Mouse (Mus musculus) heart, adult 2 months (tissue): ENCODE measurements around the gene Myl10. TPM values are rescaled to one million over a fixed set of nuclear protein-coding genes. Genes with fewer than 3 reads are reported as not detected.
"Not testable (repeated sequence)": the region's sequence is repeated elsewhere in the genome, so short reads cannot be mapped to it uniquely, and the experiment has no call there.

Source experiments
- DNase-seq, 2 experiments: peaks; one replicate each; pipeline ENCODE4 v3.0.0; 2021
- H3K27ac ChIP-seq: fragments of 200-600 bp; 2 replicates; pipeline ENCODE4 v1.8.1; 2022
- H3K27me3 ChIP-seq: fragments of 200-500 bp; 2 replicates; pipeline ENCODE4 v1.6.1; 2012; ENCODE audit warnings: mild to moderate bottlenecking, low read length, inconsistent platforms, mixed read lengths; ENCODE audit not compliant: control insufficient read depth, insufficient read depth
- H3K36me3 ChIP-seq: fragments of 200-500 bp; 2 replicates; pipeline ENCODE4 v1.6.1; 2012; ENCODE audit warnings: low read length, inconsistent platforms; ENCODE audit not compliant: control insufficient read depth, insufficient read depth
- H3K4me1 ChIP-seq: fragments of 200-500 bp; 2 replicates; pipeline ENCODE4 v1.6.1; 2011; ENCODE audit warnings: low read length; ENCODE audit not compliant: control insufficient read depth, insufficient read depth
- H3K4me3 ChIP-seq: fragments of 200-600 bp; 2 replicates; pipeline ENCODE4 v1.8.1; 2022
- H3K79me2 ChIP-seq: fragments of 200-500 bp; replicated peaks from 2 replicates; pipeline ENCODE4 v1.6.1; 2012; ENCODE audit warnings: mild to moderate bottlenecking, inconsistent platforms, low read length, moderate library complexity, mixed read lengths; ENCODE audit not compliant: control insufficient read depth, insufficient read depth
- H3K9ac ChIP-seq: fragments of 200-500 bp; 2 replicates; pipeline ENCODE4 v1.6.1; 2012; ENCODE audit warnings: low read depth, mild to moderate bottlenecking, control low read depth, inconsistent platforms, low read length, mixed read lengths
- CTCF ChIP-seq: fragments of 200-600 bp; IDR thresholded peaks from 2 replicates; pipeline ENCODE4 v1.8.1; 2022; ENCODE audit warnings: antibody characterized with exemption, mild to moderate bottlenecking, moderate library complexity
- EP300 ChIP-seq: fragments of 200-500 bp; IDR thresholded peaks from 2 replicates; pipeline ENCODE4 v1.6.1; 2011; ENCODE audit warnings: low read depth, low read length, control low read depth; ENCODE audit not compliant: insufficient read depth
- POLR2A ChIP-seq: fragments of 200-500 bp; IDR thresholded peaks from 2 replicates; pipeline ENCODE4 v1.6.1; 2011; ENCODE audit warnings: mild to moderate bottlenecking, low read depth, low read length, control low read depth; ENCODE audit not compliant: insufficient read depth
- WGBS: fragments of 180-500 bp; shearing (Covaris S2); methylation state at CpG from one replicate; pipeline ENCODE4 v1.1.7; 2018; 5-methylcytosine and 5-hydroxymethylcytosine counted together
- intact Hi-C: fragments of 180-260 bp; cut with DNase I; formaldehyde crosslinking; loops from one replicate; pipeline ENCODE4 v1.15.1; 2025
- long read RNA-seq: library from polyadenylated mRNA; stranded (forward); transcript quantifications from one replicate; pipeline ENCODE4 v2.0.0, GENCODE M21; 2021
- polyA plus RNA-seq: library from polyadenylated mRNA; depleted of rRNA; stranded (reverse); fragments of >200 nt; gene quantifications from 2 replicates; pipeline ENCODE4 v1.2.3, GENCODE M21; 2012; rRNA removed
- total RNA-seq, 2 experiments: library from RNA; stranded (reverse); gene quantifications; 2 replicates each; pipeline ENCODE4 v1.2.3; 2021

The Myl10 gene
- total RNA-seq (not detected), polyA plus RNA-seq (not detected in 2 replicates)
- long read RNA-seq: 0 reads

DNA sequence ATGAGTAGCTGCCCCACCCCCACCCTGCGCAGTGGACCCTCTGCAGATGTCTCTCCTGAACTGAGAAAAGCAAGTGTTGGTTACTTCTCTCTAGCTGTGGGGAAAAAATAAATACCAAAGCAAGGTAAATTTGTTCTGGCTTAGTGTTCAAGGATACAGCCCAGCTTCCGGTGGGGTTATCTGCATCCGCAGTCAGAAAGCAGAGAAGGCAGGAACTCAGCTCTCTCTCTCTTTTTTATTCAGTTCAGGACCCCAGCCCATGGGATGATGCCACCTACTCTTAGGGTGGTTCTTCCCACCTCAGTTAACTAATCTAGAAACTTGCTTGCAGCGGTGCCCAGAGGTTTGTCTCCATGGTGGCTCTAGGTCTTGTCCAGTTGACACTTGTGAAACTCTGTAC lies at the start of gene Myl10:
Myl10 (plus strand) TSS at position 363 of the 400 bp plus-strand sequence.
- H3K4me1 ChIP-seq: no peaks in the 10 kb centered on the region
- TF ChIP-seq CTCF (no peak), POLR2A (no peak), EP300 (no peak)
- no peak within 1 kb of the TSS for H3K27ac ChIP-seq
- H3K79me2 ChIP-seq: no peaks in the 10 kb centered on the region
- 74% methylated on average over 4 of the region's 4 CpGs for WGBS
- no peak for DNase-seq
- no peaks in the 10 kb centered on the region for H3K27me3 ChIP-seq
- intact Hi-C loops: no loop called here
- no peak within 1 kb of the TSS for H3K9ac ChIP-seq
- H3K4me3 ChIP-seq: no peak within 1 kb of the TSS
- H3K36me3 ChIP-seq: no peaks in the 10 kb centered on the region

DNA sequence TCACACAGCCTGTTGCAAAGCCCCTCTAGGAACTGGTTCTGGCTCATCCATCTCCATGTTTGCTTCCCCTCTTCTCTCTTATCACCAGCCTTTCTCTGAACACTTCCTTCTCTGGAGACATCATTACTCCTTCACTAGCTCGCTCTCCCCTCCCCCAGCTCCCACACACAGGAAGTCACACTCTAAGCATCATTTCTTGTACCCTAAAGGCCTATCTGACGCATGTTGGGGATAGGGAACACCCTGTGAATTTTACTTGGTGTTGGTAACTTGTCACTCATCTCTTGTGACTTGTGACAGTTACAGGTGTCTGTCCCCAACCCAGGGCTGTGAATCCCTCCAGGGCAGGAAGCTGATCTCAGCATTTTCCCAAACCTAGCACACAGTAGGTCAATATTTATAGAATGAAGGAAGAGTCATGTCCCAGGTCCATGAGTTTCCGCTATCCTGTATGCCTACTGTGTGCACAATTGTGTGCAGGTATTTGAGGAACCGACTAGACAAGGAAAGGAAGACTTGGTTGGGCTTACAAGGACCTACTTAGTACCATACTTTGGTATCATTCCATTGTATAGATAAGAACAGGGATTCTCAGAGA lies 46.1 kb upstream of the Myl10 start:
- no peaks in the 10 kb centered on the region for H3K4me1 ChIP-seq
- no peak overlapping the region for H3K9ac ChIP-seq
- TF ChIP-seq POLR2A (no peak), EP300 (no peak), CTCF (no peak)
- intact Hi-C loops: no loop called here
- no peak for DNase-seq
- no peaks in the 10 kb centered on the region for H3K36me3 ChIP-seq
- no peak overlapping the region for H3K4me3 ChIP-seq
- WGBS: 65% methylated on average over 4 of the region's 4 CpGs
- no peaks in the 10 kb centered on the region; the same call in 1 of the 2 replicates for H3K27me3 ChIP-seq
- no peak overlapping the region for H3K27ac ChIP-seq
- H3K79me2 ChIP-seq: no peaks in the 10 kb centered on the region

GRCm38 (mm10) chr5:136649071-136649470 lies 43.9 kb upstream of the Myl10 start:
- DNase-seq: no peak
- WGBS: 45% methylated on average over 5 of the region's 5 CpGs

DNA sequence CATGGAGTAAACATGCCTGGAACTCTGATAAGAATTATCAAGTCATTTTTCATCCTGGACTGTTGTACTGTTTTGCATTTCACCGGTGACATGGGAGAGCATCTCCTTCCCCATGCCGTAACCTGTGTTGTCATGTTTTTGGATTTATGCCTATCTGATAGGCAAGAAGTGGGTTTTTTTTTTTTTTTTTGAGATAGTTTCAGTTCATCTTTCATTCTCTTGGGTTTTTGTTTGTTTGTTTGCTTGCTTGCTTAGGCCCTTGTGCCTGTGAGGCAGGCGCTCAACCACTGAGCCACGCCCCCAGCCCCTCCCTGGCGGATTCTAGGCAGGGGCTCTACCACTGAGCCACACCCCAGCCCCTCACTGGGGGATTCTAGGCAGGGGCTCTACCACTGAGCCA lies 43.3 kb upstream of the Myl10 start:
- Histone ChIP-seq H3K27me3 (no peaks in the 10 kb centered on the region), H3K79me2 (no peaks in the 10 kb centered on the region), H3K9ac (no peak overlapping the region), H3K27ac (no peak overlapping the region), H3K4me1 (no peaks in the 10 kb centered on the region), H3K36me3 (no peaks in the 10 kb centered on the region), H3K4me3 (no peak overlapping the region)
- intact Hi-C loops: no loop called here
- DNase-seq: no peak
- WGBS: 77% methylated on average over 5 of the region's 5 CpGs
- TF ChIP-seq POLR2A (no peak), CTCF (no peak), EP300 (no peak)

More at GRCm38 (mm10) chr5:136649071-136649470, 43.9 kb upstream of the Myl10 start:
- Histone ChIP-seq H3K4me3 (no peak overlapping the region), H3K27me3 (no peaks in the 10 kb centered on the region), H3K27ac (no peak overlapping the region), H3K36me3 (no peaks in the 10 kb centered on the region), H3K9ac (no peak overlapping the region), H3K4me1 (no peaks in the 10 kb centered on the region), H3K79me2 (no peaks in the 10 kb centered on the region)
- TF ChIP-seq CTCF (no peak), POLR2A (no peak), EP300 (no peak)
- intact Hi-C loops: no loop called here

- H3K27ac ChIP-seq: no peak overlapping the region
- H3K4me1 ChIP-seq: no peaks in the 10 kb centered on the region
- no peaks in the 10 kb centered on the region for H3K79me2 ChIP-seq
- no peak for DNase-seq
- TF ChIP-seq EP300 (no peak), POLR2A (no peak), CTCF (no peak)
- no peaks in the 10 kb centered on the region for H3K36me3 ChIP-seq
- H3K9ac ChIP-seq: no peak overlapping the region
- no peak overlapping the region for H3K4me3 ChIP-seq
- intact Hi-C loops: no loop called here
- no peaks in the 10 kb centered on the region for H3K27me3 ChIP-seq
These were observed 38.5 kb upstream of the Myl10 start for GRCm38 (mm10) chr5:136654481-136654880.

DNA sequence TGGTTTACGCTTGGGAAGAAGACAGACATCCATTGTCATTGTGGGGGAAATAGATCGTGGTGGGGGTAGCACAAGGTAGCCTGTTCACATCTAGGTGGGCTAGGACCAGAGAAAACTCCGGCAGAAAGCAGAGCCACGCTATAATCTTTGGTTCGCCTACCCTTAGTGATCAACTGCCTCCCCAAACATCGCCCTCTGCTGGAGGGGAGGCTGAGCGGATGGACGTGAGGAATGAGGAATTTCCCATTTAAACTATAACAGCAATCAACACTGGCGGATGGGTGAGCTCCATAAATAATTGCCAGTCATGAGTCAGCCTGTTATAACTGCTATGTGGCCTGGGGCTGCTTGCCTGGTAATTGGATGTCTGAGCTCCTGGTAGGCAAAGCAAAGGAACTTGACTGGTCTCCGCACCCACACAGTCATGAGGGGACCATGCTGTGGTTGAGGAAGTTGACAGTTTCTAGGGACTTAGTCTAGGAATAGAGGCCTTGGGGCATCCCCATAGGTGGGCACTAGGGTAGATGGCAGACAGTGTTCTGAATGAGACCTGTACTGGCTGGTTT lies 36.0 kb upstream of the Myl10 start:
- no peak overlapping the region for H3K4me3 ChIP-seq
- no peaks in the 10 kb centered on the region for H3K79me2 ChIP-seq
- TF ChIP-seq EP300 (no peak), CTCF (peak; percentile 41)
- no peak overlapping the region for H3K9ac ChIP-seq
- H3K36me3 ChIP-seq: no peaks in the 10 kb centered on the region
- 76% methylated on average over 10 of the region's 10 CpGs for WGBS
- no peaks in the 10 kb centered on the region for H3K4me1 ChIP-seq
- DNase-seq: no peak
- H3K27ac ChIP-seq: no peak overlapping the region
- no peaks in the 10 kb centered on the region for H3K27me3 ChIP-seq
- intact Hi-C loops: no loop called here

GRCm38 (mm10) chr5:136660721-136661120 lies 32.2 kb upstream of the Myl10 start:
- H3K9ac ChIP-seq, H3K27me3 ChIP-seq, H3K4me1 ChIP-seq, DNase-seq, H3K79me2 ChIP-seq, H3K27ac ChIP-seq, intact Hi-C loops, H3K4me3 ChIP-seq, H3K36me3 ChIP-seq: not testable (repeated sequence)
- WGBS: 70% methylated on average over 5 of the region's 5 CpGs
